Mouse (Mus musculus): ENCODE data around the gene St7.

GRCm38 (mm10) chr6:17882943-17883342 lies 190.2 kb downstream of the St7 start:
- TF ChIP-seq CTCF (IDR thresholded peaks at IDR 0.05) (no peak), EP300 (IDR thresholded peaks at IDR 0.05) (no peak)

All from lung, postnatal 0 days (tissue).